Mouse (Mus musculus) heart, adult 2 months (tissue): Measurements from ENCODE around the gene Zranb3. TPM values are rescaled to one million over a fixed set of nuclear protein-coding genes. Genes with fewer than 3 reads are reported as not detected.

ENCODE experiments used
- DNase-seq, 2 experiments: peaks; one replicate each; pipeline ENCODE4 v3.0.0; 2021
- H3K27ac ChIP-seq: fragments of 200-600 bp; 2 replicates; pipeline ENCODE4 v1.8.1; 2022
- H3K27me3 ChIP-seq: fragments of 200-500 bp; 2 replicates; pipeline ENCODE4 v1.6.1; 2012; ENCODE audit warnings: mild to moderate bottlenecking, low read length, inconsistent platforms, mixed read lengths; ENCODE audit not compliant: control insufficient read depth, insufficient read depth
- H3K36me3 ChIP-seq: fragments of 200-500 bp; 2 replicates; pipeline ENCODE4 v1.6.1; 2012; ENCODE audit warnings: low read length, inconsistent platforms; ENCODE audit not compliant: control insufficient read depth, insufficient read depth
- H3K4me1 ChIP-seq: fragments of 200-500 bp; 2 replicates; pipeline ENCODE4 v1.6.1; 2011; ENCODE audit warnings: low read length; ENCODE audit not compliant: control insufficient read depth, insufficient read depth
- H3K4me3 ChIP-seq: fragments of 200-600 bp; 2 replicates; pipeline ENCODE4 v1.8.1; 2022
- H3K79me2 ChIP-seq: fragments of 200-500 bp; replicated peaks from 2 replicates; pipeline ENCODE4 v1.6.1; 2012; ENCODE audit warnings: mild to moderate bottlenecking, inconsistent platforms, low read length, moderate library complexity, mixed read lengths; ENCODE audit not compliant: control insufficient read depth, insufficient read depth
- H3K9ac ChIP-seq: fragments of 200-500 bp; 2 replicates; pipeline ENCODE4 v1.6.1; 2012; ENCODE audit warnings: low read depth, mild to moderate bottlenecking, control low read depth, inconsistent platforms, low read length, mixed read lengths
- CTCF ChIP-seq: fragments of 200-600 bp; IDR thresholded peaks from 2 replicates; pipeline ENCODE4 v1.8.1; 2022; ENCODE audit warnings: antibody characterized with exemption, mild to moderate bottlenecking, moderate library complexity
- EP300 ChIP-seq: fragments of 200-500 bp; IDR thresholded peaks from 2 replicates; pipeline ENCODE4 v1.6.1; 2011; ENCODE audit warnings: low read depth, low read length, control low read depth; ENCODE audit not compliant: insufficient read depth
- POLR2A ChIP-seq: fragments of 200-500 bp; IDR thresholded peaks from 2 replicates; pipeline ENCODE4 v1.6.1; 2011; ENCODE audit warnings: mild to moderate bottlenecking, low read depth, low read length, control low read depth; ENCODE audit not compliant: insufficient read depth
- WGBS: fragments of 180-500 bp; shearing (Covaris S2); methylation state at CpG from one replicate; pipeline ENCODE4 v1.1.7; 2018; 5-methylcytosine and 5-hydroxymethylcytosine counted together
- intact Hi-C: fragments of 180-260 bp; cut with DNase I; formaldehyde crosslinking; loops from one replicate; pipeline ENCODE4 v1.15.1; 2025
- polyA plus RNA-seq: library from polyadenylated mRNA; depleted of rRNA; stranded (reverse); fragments of >200 nt; gene quantifications from 2 replicates; pipeline ENCODE4 v1.2.3, GENCODE M21; 2012
- total RNA-seq, 2 experiments: library from RNA; stranded (reverse); gene quantifications; 2 replicates each; pipeline ENCODE4 v1.2.3; 2021

The Zranb3 gene
- total and polyA plus RNA-seq, 3 experiments = 1.00 to 5.0 (median 4.8) TPM

DNA sequence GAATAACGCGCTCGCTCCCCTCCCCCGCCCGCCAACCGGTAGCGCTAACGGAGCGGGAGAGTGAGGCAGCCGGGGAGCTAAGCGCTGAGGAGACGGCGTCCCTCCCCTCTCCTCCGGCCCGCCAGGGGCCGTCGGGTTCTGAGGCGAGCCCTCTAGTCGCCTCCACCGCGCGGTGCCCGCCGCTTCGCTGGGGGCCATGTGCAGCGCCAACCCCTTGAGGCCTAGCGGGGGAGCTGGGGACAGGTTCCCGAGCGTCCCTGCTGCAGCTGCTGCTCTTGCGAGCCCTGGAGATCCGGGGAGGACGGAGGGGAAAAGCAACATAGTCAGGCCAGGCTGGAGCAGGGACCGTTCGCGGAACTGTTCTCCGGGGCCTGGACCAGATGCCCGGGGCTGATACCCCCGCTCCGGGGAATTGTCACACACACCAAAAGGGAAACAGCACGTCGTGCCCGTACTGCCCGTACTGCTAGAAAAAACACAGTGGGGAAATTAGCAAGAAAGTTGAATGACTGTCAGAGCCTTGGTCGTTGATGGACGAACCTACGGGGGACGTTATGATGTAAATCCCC is 757 bp upstream of the Zranb3 start:
- intact Hi-C loops = loop anchor here (5.0 kb wide), 3 partner anchors 139 to 331 kb away; partner anchors contain the start of genes Ccnt2, Rab3gap1 and Ubxn4
- Histone ChIP-seq H3K27me3 (no peaks in the 10 kb centered on the region), H3K27ac (peak overlapping the region; percentile 69), H3K9ac (peak overlapping the region; percentile 72), H3K4me3 (peak overlapping the region; percentile 93), H3K79me2 (no peaks in the 10 kb centered on the region; the same call in none of the 2 replicates), H3K36me3 (peaks cover 6% of the 10 kb centered on the region), H3K4me1 (peaks cover 1% of the 10 kb centered on the region)
- DNase-seq = no peak
- WGBS = under 1% methylated on average over 43 of the region's 47 CpGs
- TF ChIP-seq CTCF (peak; percentile 20; the same call in 1 of the 2 replicates), EP300 (no peak), POLR2A (no peak)

DNA sequence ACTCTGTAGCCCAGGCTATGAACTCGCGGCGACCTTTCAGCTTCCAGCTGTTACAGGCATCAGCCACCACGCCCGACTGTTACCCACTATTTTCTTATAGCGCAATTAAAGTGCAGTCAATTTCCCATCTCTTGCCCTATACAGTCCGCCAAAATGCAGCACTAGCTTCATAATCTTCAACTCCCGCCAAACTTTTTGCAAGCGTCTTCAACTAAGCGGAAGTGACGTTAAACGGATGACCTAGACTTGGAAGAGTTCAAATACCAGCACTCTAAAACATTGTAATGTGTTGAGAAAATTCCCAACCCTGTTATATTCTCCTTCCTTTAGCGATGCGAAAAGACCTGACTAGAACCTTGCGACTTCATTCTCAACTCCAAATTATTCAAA is 601 bp downstream of the Zranb3 start:
- H3K27me3 ChIP-seq = no peaks in the 10 kb centered on the region
- WGBS = under 1% methylated on average over 15 of the region's 15 CpGs
- DNase-seq = peak; percentile 60 to 65
- H3K4me1 ChIP-seq = peaks cover 1% of the 10 kb centered on the region
- no peak for TF ChIP-seq CTCF
- TF ChIP-seq POLR2A = no peak
- 0 out of 2 replicates have a peak, but pooled peaks have one; percentile 4 for TF ChIP-seq EP300
- intact Hi-C loops = loop anchor here (5.0 kb wide), 3 partner anchors 140 to 330 kb away; partner anchors contain the start of genes Ccnt2, Rab3gap1 and Ubxn4
- H3K79me2 ChIP-seq = no peaks in the 10 kb centered on the region; the same call in none of the 2 replicates
- H3K4me3 ChIP-seq = peak overlapping the region; percentile 93
- H3K36me3 ChIP-seq = peaks cover 6% of the 10 kb centered on the region
- peak overlapping the region; percentile 89 for H3K27ac ChIP-seq
- H3K9ac ChIP-seq = peak overlapping the region; percentile 23

DNA sequence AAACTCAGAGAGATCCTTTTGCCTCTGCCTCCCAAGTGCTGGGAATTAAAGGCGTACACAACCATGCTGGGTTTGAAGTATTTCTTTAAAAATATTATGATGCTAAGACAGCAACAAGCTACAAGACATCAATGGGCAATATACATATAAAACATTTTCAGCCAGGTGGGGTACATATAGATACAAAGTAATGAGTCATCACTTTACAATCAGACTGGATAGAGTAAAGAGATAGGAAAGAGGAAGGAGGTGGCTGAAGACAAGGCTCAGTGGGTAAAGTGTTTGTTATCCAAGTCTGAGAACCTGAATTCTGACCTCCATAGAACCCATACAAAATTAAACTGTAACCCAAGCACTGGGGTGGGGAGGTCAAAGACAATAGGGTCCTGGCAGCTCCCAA is 4.5 kb downstream of the Zranb3 start:
- no peaks in the 10 kb centered on the region for H3K36me3 ChIP-seq
- no peaks in the 10 kb centered on the region for H3K79me2 ChIP-seq
- no peak overlapping the region for H3K9ac ChIP-seq
- DNase-seq = no peak
- H3K27me3 ChIP-seq = no peaks in the 10 kb centered on the region
- H3K27ac ChIP-seq = no peak overlapping the region
- intact Hi-C loops = no loop called here
- WGBS = 100% methylated on average over 1 of the region's 1 CpGs
- TF ChIP-seq POLR2A (no peak), CTCF (no peak), EP300 (no peak)
- no peak overlapping the region for H3K4me3 ChIP-seq
- no peaks in the 10 kb centered on the region for H3K4me1 ChIP-seq

DNA sequence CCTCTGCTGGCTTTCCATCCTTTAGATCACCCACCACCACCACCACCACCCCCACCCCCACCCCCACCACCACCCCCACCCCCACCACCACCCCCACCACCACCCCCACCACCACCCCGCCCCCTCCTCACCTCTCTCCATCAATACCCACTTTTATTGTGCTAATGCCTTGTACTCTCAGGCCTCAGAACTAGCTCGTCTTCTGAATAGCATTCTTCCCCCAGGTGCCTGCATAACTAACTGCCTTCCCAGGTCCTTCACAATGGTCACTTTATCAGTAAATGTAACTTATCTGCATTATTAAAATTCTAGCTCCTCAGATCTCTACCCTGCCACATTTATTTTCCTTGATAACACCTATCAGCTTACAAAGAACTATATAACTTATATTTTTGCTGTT is 8.2 kb downstream of the Zranb3 start:
- intact Hi-C loops = no loop called here
- H3K27me3 ChIP-seq = no peaks in the 10 kb centered on the region
- no peak for DNase-seq
- H3K36me3 ChIP-seq = no peaks in the 10 kb centered on the region
- H3K9ac ChIP-seq = no peak overlapping the region
- H3K4me3 ChIP-seq = no peak overlapping the region
- 85% methylated on average over 2 of the region's 2 CpGs for WGBS
- H3K4me1 ChIP-seq = no peaks in the 10 kb centered on the region
- no peak overlapping the region for H3K27ac ChIP-seq
- no peaks in the 10 kb centered on the region for H3K79me2 ChIP-seq
- TF ChIP-seq EP300 (no peak), POLR2A (no peak), CTCF (no peak)

DNA sequence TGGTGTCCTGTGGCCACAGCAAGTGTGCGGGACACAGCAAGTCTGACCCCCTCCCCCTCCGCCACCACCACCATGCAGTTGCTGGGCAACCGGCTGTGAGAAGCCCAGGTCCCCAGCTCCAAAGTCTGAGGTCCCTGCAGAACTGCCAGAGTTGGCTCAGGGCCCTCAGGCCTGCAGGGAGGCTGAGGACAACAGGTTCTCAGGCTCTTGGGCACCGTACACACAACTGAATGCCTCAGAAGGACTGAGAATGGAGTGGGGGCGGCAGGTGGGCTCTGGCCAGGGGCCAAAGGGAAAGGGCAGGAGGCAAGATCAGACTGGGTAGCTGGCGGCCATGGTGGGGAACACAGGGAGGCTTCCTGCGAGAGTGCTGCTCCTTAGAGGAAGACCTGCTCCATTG is 20.0 kb downstream of the Zranb3 start:
- DNase-seq = peak; percentile 11 to 24
- H3K27ac ChIP-seq = no peak overlapping the region
- H3K4me1 ChIP-seq = peaks cover 6% of the 10 kb centered on the region
- H3K9ac ChIP-seq = no peak overlapping the region
- intact Hi-C loops = no loop called here
- no peak overlapping the region for H3K4me3 ChIP-seq
- TF ChIP-seq POLR2A (no peak), EP300 (no peak), CTCF (no peak)
- 82% methylated on average over 7 of the region's 7 CpGs for whole genome bisulfite sequencing
- no peaks in the 10 kb centered on the region for H3K27me3 ChIP-seq
- no peaks in the 10 kb centered on the region for H3K79me2 ChIP-seq
- peaks cover 5% of the 10 kb centered on the region; the same call in 1 of the 2 replicates for H3K36me3 ChIP-seq

DNA sequence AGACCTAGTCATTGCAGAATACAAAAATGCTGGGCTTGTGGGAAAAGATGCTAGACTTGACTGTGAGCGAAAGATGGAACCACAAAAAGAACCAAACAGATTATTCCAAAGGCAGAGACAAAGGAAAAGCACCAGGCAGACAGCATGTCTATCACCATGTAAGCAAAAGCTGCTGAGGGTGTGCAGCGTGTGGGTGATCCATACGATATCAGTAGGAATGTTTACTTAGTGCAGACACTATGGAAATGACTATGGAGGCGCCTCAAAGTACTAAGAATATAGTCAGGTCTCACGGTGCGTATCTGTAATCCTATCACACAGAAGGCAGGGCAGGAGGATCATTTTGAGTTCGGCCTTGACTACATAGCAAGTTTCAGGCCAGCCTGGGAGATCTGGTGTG is 21.0 kb downstream of the Zranb3 start:
- DNase-seq = no peak
- TF ChIP-seq POLR2A (no peak), EP300 (no peak), CTCF (no peak)
- H3K9ac ChIP-seq = no peak overlapping the region
- H3K27me3 ChIP-seq = no peaks in the 10 kb centered on the region
- intact Hi-C loops = no loop called here
- H3K4me1 ChIP-seq = peaks cover 6% of the 10 kb centered on the region
- H3K27ac ChIP-seq = peak overlapping the region; percentile 57
- 81% methylated on average over 7 of the region's 7 CpGs for WGBS
- peaks cover 5% of the 10 kb centered on the region; the same call in 1 of the 2 replicates for H3K36me3 ChIP-seq
- no peaks in the 10 kb centered on the region for H3K79me2 ChIP-seq
- H3K4me3 ChIP-seq = no peak overlapping the region
